In genomic region chr9:96442081-96442480, GRCm38 (mm10) we compare ENCODE assay signal across 11 mouse cellular contexts. TPM values are rescaled to one million over a fixed set of nuclear protein-coding genes. Genes with fewer than 3 reads are reported as not detected.
A peak's percentile ranks its signal among the peaks of the same experiment; 100 is the strongest.
DNase-seq lines count a peak whose midpoint lies in the region; ATAC-seq and TF ChIP-seq lines count a peak whose summit lies in the region.
"Had no signal": no experiment of that assay in that cellular context is flagged by ENCODE, and none has a peak within 500 bp of the region (broad histone marks: within the 10 kb centered on the region; RNA-seq: fewer than 3 reads in every experiment).

No protein-coding gene starts in this region.

- H3K4me2 ChIP-seq in forebrain, embryonic 12.5 days: peak overlapping the region; percentile 19
- no peak overlapping the region for H3K4me2 ChIP-seq in forebrain, postnatal 0 days (ENCODE audit: low read depth)
- no peak overlapping the region for H3K4me2 ChIP-seq in embryonic facial prominence, embryonic 12.5 days (replicated peaks)
- no peak overlapping the region for H3K4me2 ChIP-seq in intestine, embryonic 15.5 days (replicated peaks)

- whole genome bisulfite sequencing in forebrain, embryonic 12.5 days: 15% methylated on average over 10 of the region's 10 CpGs
- WGBS in forebrain, postnatal 0 days: 15% methylated on average over 10 of the region's 10 CpGs
- 24% methylated on average over 10 of the region's 10 CpGs for WGBS in embryonic facial prominence, embryonic 12.5 days
- WGBS in intestine, embryonic 15.5 days: 25% methylated on average over 10 of the region's 10 CpGs

- no peak overlapping the region for H3K4me3 ChIP-seq in forebrain, embryonic 12.5 days (replicated peaks)
- no peak overlapping the region for H3K4me3 ChIP-seq in forebrain, postnatal 0 days (ENCODE audit: low read depth, low read length)
- no peak overlapping the region for H3K4me3 ChIP-seq in embryonic facial prominence, embryonic 12.5 days
- H3K4me3 ChIP-seq in intestine, embryonic 15.5 days (replicated peaks): no peak overlapping the region
- H3K4me3 ChIP-seq: left cerebral cortex, adult 2 months had no signal

- H3K36me3 ChIP-seq in forebrain, embryonic 12.5 days (replicated peaks): no peaks in the 10 kb centered on the region
- H3K36me3 ChIP-seq in forebrain, postnatal 0 days (ENCODE audit: insufficient read depth): no peaks in the 10 kb centered on the region
- no peaks in the 10 kb centered on the region for H3K36me3 ChIP-seq in embryonic facial prominence, embryonic 12.5 days
- H3K36me3 ChIP-seq in intestine, embryonic 15.5 days: no peaks in the 10 kb centered on the region

- ATAC-seq in forebrain, embryonic 12.5 days (ENCODE audit: low FRiP score): no peak
- ATAC-seq in forebrain, postnatal 0 days: no peak
- no peak for ATAC-seq in embryonic facial prominence, embryonic 12.5 days (ENCODE audit: insufficient number of reproducible peaks, insufficient read depth, low FRiP score, low TSS enrichment)
- no peak for ATAC-seq in intestine, embryonic 15.5 days

- no peak for TF ChIP-seq CTCF in forebrain, postnatal 0 days (IDR thresholded peaks at IDR 0.05; ENCODE audit: low read depth)

- H3K4me1 ChIP-seq in forebrain, embryonic 12.5 days: peaks cover 27% of the 10 kb centered on the region
- H3K4me1 ChIP-seq in forebrain, postnatal 0 days (ENCODE audit: insufficient read depth): peaks cover 17% of the 10 kb centered on the region
- peaks cover 13% of the 10 kb centered on the region for H3K4me1 ChIP-seq in embryonic facial prominence, embryonic 12.5 days
- peaks cover 12% of the 10 kb centered on the region for H3K4me1 ChIP-seq in intestine, embryonic 15.5 days (replicated peaks)

- no peak overlapping the region for H3K9ac ChIP-seq in forebrain, embryonic 12.5 days
- H3K9ac ChIP-seq in forebrain, postnatal 0 days: no peak overlapping the region
- H3K9ac ChIP-seq in embryonic facial prominence, embryonic 12.5 days: 0 out of 2 replicates have a peak overlapping the region, but pooled peaks have one; percentile 8
- H3K9ac ChIP-seq in intestine, embryonic 15.5 days: no peak overlapping the region
- H3K9ac ChIP-seq: liver, embryonic 14.5 days had no signal

- H3K27me3 ChIP-seq in forebrain, embryonic 12.5 days: peaks cover 38% of the 10 kb centered on the region
- H3K27me3 ChIP-seq in forebrain, postnatal 0 days (ENCODE audit: insufficient read depth, low read length): peaks cover 9% of the 10 kb centered on the region
- H3K27me3 ChIP-seq in embryonic facial prominence, embryonic 12.5 days: no peaks in the 10 kb centered on the region
- H3K27me3 ChIP-seq in intestine, embryonic 15.5 days (replicated peaks): no peaks in the 10 kb centered on the region

- DNase-seq in forebrain, postnatal 0 days: no peak
- DNase-seq in B cell, adult 2 months: peak; percentile 26 to 42
- DNase-seq in retina, adult 2 months (ENCODE audit: low read depth, low spot score): peak; percentile 69
- no peak for DNase-seq in gastrocnemius, adult 18-20 months (ENCODE audit: low spot score)
- DNase-seq: kidney, postnatal 14 days had no signal

- H3K9me3 ChIP-seq in forebrain, embryonic 12.5 days: no peaks in the 10 kb centered on the region
- H3K9me3 ChIP-seq in forebrain, postnatal 0 days (ENCODE audit: low read length): no peaks in the 10 kb centered on the region
- no peaks in the 10 kb centered on the region for H3K9me3 ChIP-seq in embryonic facial prominence, embryonic 12.5 days
- no peaks in the 10 kb centered on the region for H3K9me3 ChIP-seq in intestine, embryonic 15.5 days

- H3K27ac ChIP-seq in forebrain, embryonic 12.5 days: no peak overlapping the region
- no peak overlapping the region for H3K27ac ChIP-seq in forebrain, postnatal 0 days (ENCODE audit: low read depth, low read length)
- H3K27ac ChIP-seq in embryonic facial prominence, embryonic 12.5 days: no peak overlapping the region
- H3K27ac ChIP-seq in intestine, embryonic 15.5 days: no peak overlapping the region
- H3K27ac ChIP-seq: left cerebral cortex, adult 2 months; liver, embryonic 14.5 days; macrophage had no signal

RNA-seq across cellular contexts. Expression of gene Rnf7, which starts 36.4 kb away (rescaled TPM):
- 231 and 238 TPM in 2 replicates for polyA plus RNA-seq in forebrain, embryonic 12.5 days (2016; fragmentation: Nextera tagmentation; extraction: Ambion mirVana)
- 178 and 300 TPM in 2 replicates for total RNA-seq in forebrain, postnatal 0 days (2014; rRNA removed)
- 195 and 209 TPM in 2 replicates for polyA plus RNA-seq in forebrain, postnatal 0 days (2015; fragmentation: Nextera tagmentation; extraction: Ambion mirVana)
- 246 and 252 TPM in 2 replicates for polyA plus RNA-seq in embryonic facial prominence, embryonic 12.5 days (2016; fragmentation: Nextera tagmentation; extraction: Ambion mirVana)
- polyA plus RNA-seq in intestine, embryonic 15.5 days (2015; fragmentation: Nextera tagmentation; extraction: Ambion mirVana): 169 and 183 TPM in 2 replicates
- total RNA-seq in gastrocnemius, adult 18-20 months (2021): 10 to 100 TPM; 63.8 to 71.8 TPM

Comparison
In these comparisons a context has a peak if more than half of its experiments do, and no peak if none do; other contexts are left out.
1. DNase-seq: peak in B cell, adult 2 months (2 of 2) and retina, adult 2 months (single experiment); none in forebrain, postnatal 0 days (single experiment) and gastrocnemius, adult 18-20 months (single experiment).